Mouse (Mus musculus) CH12.LX (cell line): ENCODE results near the gene Zfp512. TPM values are rescaled to one million over a fixed set of nuclear protein-coding genes. Genes with fewer than 3 reads are reported as not detected.

Source experiments
- DNase-seq: peaks from one replicate; pipeline ENCODE4 v3.0.0-alpha.2; 2013; ENCODE audit errors: extremely low read depth
- H3K27ac ChIP-seq: 2 replicates; pipeline ENCODE4 v1.5.1; 2012; ENCODE audit warnings: low read depth, mild to moderate bottlenecking, control low read depth, moderate library complexity; ENCODE audit not compliant: insufficient read depth
- H3K27me3 ChIP-seq: replicated peaks from 2 replicates; pipeline ENCODE3; 2012; ENCODE audit warnings: inconsistent platforms
- H3K36me3 ChIP-seq, 2 experiments: replicated peaks in 1 of 2; 2 replicates each; pipeline versions ENCODE3 to v1.6.1; 2012; ENCODE audit warnings: inconsistent platforms in 1 of 2, low read length in 1 of 2, mild to moderate bottlenecking in 1 of 2, mixed read lengths in 1 of 2, moderate library complexity in 1 of 2; ENCODE audit not compliant: control insufficient read depth in 1 of 2, insufficient read depth in 1 of 2
- H3K4me1 ChIP-seq, 2 experiments: 2 replicates each; pipeline ENCODE4 v1.6.1; 2012; ENCODE audit warnings: inconsistent platforms in 1 of 2, moderate library complexity in 1 of 2; ENCODE audit not compliant: insufficient read depth in 2 of 2, control insufficient read depth in 1 of 2
- H3K4me2 ChIP-seq: 2 replicates; pipeline ENCODE4 v1.6.1; 2012; ENCODE audit warnings: low read depth, mild to moderate bottlenecking, control low read depth; ENCODE audit not compliant: poor library complexity, insufficient read depth, severe bottlenecking
- H3K4me3 ChIP-seq, 3 experiments: fragments of 150-350 bp in 1 of 3; sonication (generic) in 1 of 3; replicated peaks in 1 of 3; 2 replicates each; pipeline versions ENCODE3 to v1.5.1; 2011 to 2012; ENCODE audit warnings: low read depth in 2 of 3, low read length in 2 of 3, mild to moderate bottlenecking in 2 of 3, moderate library complexity in 2 of 3, control low read depth in 1 of 3, improper control_type of control experiment in 1 of 3, inconsistent platforms in 1 of 3, mixed read lengths in 1 of 3; ENCODE audit not compliant: poor library complexity in 1 of 3
- H3K79me2 ChIP-seq: replicated peaks from 2 replicates; pipeline ENCODE4 v1.6.1; 2012; ENCODE audit warnings: mild to moderate bottlenecking, moderate library complexity; ENCODE audit not compliant: control insufficient read depth, poor library complexity, insufficient read depth, severe bottlenecking; ENCODE audit errors: extremely low read depth
- H3K9ac ChIP-seq: 2 replicates; pipeline ENCODE4 v1.6.1; 2012; ENCODE audit warnings: low read depth, mild to moderate bottlenecking, control low read depth, moderate library complexity; ENCODE audit not compliant: insufficient read depth
- H3K9me3 ChIP-seq: replicated peaks from 2 replicates; pipeline ENCODE3; 2012; ENCODE audit warnings: low read length, inconsistent platforms, mixed read lengths
- CHD1 ChIP-seq: IDR thresholded peaks from 2 replicates; pipeline ENCODE4 v1.6.1; 2012; ENCODE audit warnings: low read depth, low read length, improper control_type of control experiment, inconsistent platforms
- CHD2 ChIP-seq: IDR thresholded peaks from 2 replicates; pipeline ENCODE4 v1.6.1; 2011; ENCODE audit warnings: low read length, improper control_type of control experiment
- CTCF ChIP-seq, 2 experiments: IDR thresholded peaks in 1 of 2; conservative IDR thresholded peaks in 1 of 2; 2 replicates each; pipeline ENCODE4 v1.5.1; 2011 to 2012; ENCODE audit warnings: low read depth in 2 of 2, low read length in 2 of 2, improper control_type of control experiment in 1 of 2, inconsistent platforms in 1 of 2, mild to moderate bottlenecking in 1 of 2, moderate library complexity in 1 of 2
- GABPA ChIP-seq: IDR thresholded peaks from 2 replicates; pipeline ENCODE4 v1.6.1; 2012; ENCODE audit warnings: low read depth, low read length, improper control_type of control experiment, inconsistent platforms; ENCODE audit not compliant: insufficient replicate concordance
- HCFC1 ChIP-seq: IDR thresholded peaks from 2 replicates; pipeline ENCODE4 v1.6.1; 2012; ENCODE audit warnings: low read depth, mild to moderate bottlenecking, inconsistent platforms, low read length, improper control_type of control experiment
- IRF4 ChIP-seq: IDR thresholded peaks from 2 replicates; pipeline ENCODE4 v1.6.1; 2014; ENCODE audit warnings: low read depth, mild to moderate bottlenecking, inconsistent platforms, low read length, improper control_type of control experiment
- MAFK ChIP-seq: IDR thresholded peaks from 2 replicates; pipeline ENCODE4 v1.6.1; 2011; ENCODE audit warnings: low read length, improper control_type of control experiment; ENCODE audit not compliant: insufficient replicate concordance
- MAX ChIP-seq: IDR thresholded peaks from 2 replicates; pipeline ENCODE4 v1.6.1; 2011; ENCODE audit warnings: low read length, improper control_type of control experiment
- MAZ ChIP-seq: IDR thresholded peaks from 2 replicates; pipeline ENCODE4 v1.6.1; 2012; ENCODE audit warnings: low read depth, mild to moderate bottlenecking, inconsistent platforms, low read length, improper control_type of control experiment, moderate library complexity
- MXI1 ChIP-seq: IDR thresholded peaks from 2 replicates; pipeline ENCODE4 v1.6.1; 2011; ENCODE audit warnings: mild to moderate bottlenecking, low read depth, low read length, improper control_type of control experiment
- MYC ChIP-seq: IDR thresholded peaks from 2 replicates; pipeline ENCODE4 v1.6.1; 2011; ENCODE audit warnings: low read depth, mild to moderate bottlenecking, improper control_type of control experiment, low read length
- PAX5 ChIP-seq: IDR thresholded peaks from 2 replicates; pipeline ENCODE4 v1.6.1; 2012; ENCODE audit warnings: low read length, inconsistent platforms, mixed read lengths
- POLR2A ChIP-seq: IDR thresholded peaks from 2 replicates; pipeline ENCODE4 v1.6.1; 2011; ENCODE audit warnings: low read depth, mild to moderate bottlenecking, improper control_type of control experiment, low read length
- POLR2AphosphoS2 ChIP-seq: IDR thresholded peaks from 2 replicates; pipeline ENCODE4 v1.6.1; 2011; ENCODE audit warnings: low read depth, low read length, improper control_type of control experiment
- RAD21 ChIP-seq: IDR thresholded peaks from 2 replicates; pipeline ENCODE4 v1.6.1; 2011; ENCODE audit warnings: low read depth, mild to moderate bottlenecking, low read length, improper control_type of control experiment, moderate library complexity
- SMC3 ChIP-seq: IDR thresholded peaks from 2 replicates; pipeline ENCODE4 v1.6.1; 2011; ENCODE audit warnings: low read depth, low read length, improper control_type of control experiment
- TCF12 ChIP-seq: IDR thresholded peaks from 2 replicates; pipeline ENCODE4 v1.6.1; 2014; ENCODE audit warnings: low read depth, mild to moderate bottlenecking, inconsistent platforms, low read length, improper control_type of control experiment
- USF1 ChIP-seq: IDR thresholded peaks from 2 replicates; pipeline ENCODE4 v1.6.1; 2014; ENCODE audit warnings: low read depth, mild to moderate bottlenecking, inconsistent platforms, low read length, improper control_type of control experiment
- USF2 ChIP-seq: conservative IDR thresholded peaks from 2 replicates; pipeline ENCODE4 v1.6.1; 2011; ENCODE audit warnings: low read depth, low read length, improper control_type of control experiment
- ZMIZ1 ChIP-seq: IDR thresholded peaks from 2 replicates; pipeline ENCODE4 v1.6.1; 2012; ENCODE audit warnings: low read depth, mild to moderate bottlenecking, inconsistent platforms, low read length, improper control_type of control experiment
- dilution Hi-C: fragments of 300-500 bp; cut with MboI; formaldehyde crosslinking; loops from 2 replicates; pipeline ENCODE4 v1.14.3; 2020; ENCODE audit warnings: low sequenced_read_pairs; ENCODE audit not compliant: extremely low pct_unique_long_range_greater_than_20kb, extremely low pct_ligation_motif_present
- in situ Hi-C: fragments of 300-500 bp; cut with MboI; formaldehyde crosslinking; loops from 3 replicates; pipeline ENCODE4 v1.14.3; 2019; ENCODE audit warnings: low sequenced_read_pairs, low pct_ligation_motif_present, low pct_unique_long_range_greater_than_20kb, mixed read lengths
- polyA plus RNA-seq: library from polyadenylated mRNA; unstranded; fragments of >175 nt; gene quantifications from 2 replicates; pipeline ENCODE4 v1.2.1, GENCODE M21; 2012; ENCODE audit warnings: low read depth; ENCODE audit not compliant: insufficient read length
- total RNA-seq, 2 experiments: library from RNA; depleted of rRNA; stranded (reverse); fragments of 300-350 nt in 1 of 2; fragments of >200 nt in 1 of 2; gene quantifications; 2 replicates each; pipeline ENCODE4 v1.2.3; 2012 to 2014

Zfp512 gene
- total and polyA plus RNA-seq, 3 experiments, result 16.5 to 17.2 (median 16.5) TPM

GRCm38 (mm10) chr5:31470334-31470733, 18.1 kb downstream of the Zfp512 start:
- Histone ChIP-seq H3K4me2 (no peak overlapping the region), H3K9me3 (peaks cover 8% of the 10 kb centered on the region), H3K4me1 (peaks cover 0 to 6% of the 10 kb centered on the region in 2 experiments; a peak in 1 of 4 replicates)
- in situ Hi-C loops, result no loop called here
- TF ChIP-seq SMC3, result peak; percentile 55
- TF ChIP-seq USF1, result no peak
- peak; percentile 27 for TF ChIP-seq RAD21
- no peak for TF ChIP-seq MYC
- TF ChIP-seq CTCF (conservative IDR thresholded peaks at IDR 0.05 in 1 of 2, IDR thresholded peaks at IDR 0.05 in 1 of 2; ENCODE audit: low read depth in 2 of 2, low read length in 2 of 2), result peak; percentile 59 to 64
- TF ChIP-seq, all 38 proteins: peak for 3
- Histone ChIP-seq H3K27ac (no peak overlapping the region), H3K79me2 (no peaks in the 10 kb centered on the region), H3K27me3 (no peaks in the 10 kb centered on the region), H3K36me3 (peaks cover 68 to 90% of the 10 kb centered on the region in 2 experiments), H3K4me3 (no peak overlapping the region), H3K9ac (no peak overlapping the region)
- DNase-seq, result peak; percentile 57
- dilution Hi-C loops, result no loop called here

- Histone ChIP-seq H3K9ac (no peak overlapping the region), H3K79me2 (no peaks in the 10 kb centered on the region), H3K4me1 (no peaks in the 10 kb centered on the region)
- TF ChIP-seq MYC (no peak), CHD2 (no peak), IRF4 (no peak), USF1 (no peak), MAZ (no peak), PAX5 (no peak), SMC3 (no peak), MAFK (no peak), POLR2A (no peak), POLR2AphosphoS2 (no peak), USF2 (no peak), HCFC1 (no peak)
- TF ChIP-seq, all 38 proteins: peak for 0
- Histone ChIP-seq H3K27ac (no peak overlapping the region), H3K27me3 (no peaks in the 10 kb centered on the region), H3K4me2 (no peak overlapping the region), H3K36me3 (peaks cover 42 to 79% of the 10 kb centered on the region in 2 experiments), H3K4me3 (no peak overlapping the region), H3K9me3 (no peaks in the 10 kb centered on the region)
- in situ Hi-C loops (no loop called here), dilution Hi-C loops (no loop called here)
- DNase-seq, result no peak
Measured at GRCm38 (mm10) chr5:31480536-31480935, 28.3 kb downstream of the Zfp512 start.

DNA sequence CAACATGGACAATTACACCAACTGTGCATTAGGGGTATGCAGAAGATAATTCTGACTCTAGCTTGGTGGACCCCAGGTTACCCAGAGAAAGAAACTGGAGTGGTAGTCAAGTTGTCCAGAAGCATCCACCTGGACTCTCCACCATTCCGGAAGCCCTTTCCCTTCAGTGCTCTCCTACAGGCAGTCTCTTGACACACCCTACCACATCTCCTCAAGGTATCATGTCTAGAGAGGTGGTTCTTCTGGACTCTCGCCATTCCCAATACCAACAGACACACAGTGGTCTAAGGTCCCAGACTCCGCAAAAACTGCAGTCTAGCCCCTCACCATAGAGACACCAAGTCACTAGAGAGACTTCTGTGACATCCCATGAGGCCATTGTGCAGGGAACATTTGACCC, 33.2 kb downstream of the Zfp512 start, which contains the start of gene 4930548H24Rik:
TSS of gene 4930548H24Rik (plus strand) at position 301 of the 400 bp plus-strand sequence.
- Histone ChIP-seq H3K4me1 (peaks cover 0 to 2% of the 10 kb centered on the region in 2 experiments; a peak in 1 of 4 replicates), H3K36me3 (peaks cover 11 to 31% of the 10 kb centered on the region in 2 experiments), H3K27me3 (no peaks in the 10 kb centered on the region), H3K27ac (no peak within 1 kb of the TSS), H3K79me2 (no peaks in the 10 kb centered on the region), H3K9ac (no peak within 1 kb of the TSS), H3K4me3 (no peak within 1 kb of the TSS), H3K9me3 (no peaks in the 10 kb centered on the region), H3K4me2 (no peak within 1 kb of the TSS)
- no peak for TF ChIP-seq GABPA
- no peak for TF ChIP-seq MAX
- no peak for TF ChIP-seq RAD21
- no peak for TF ChIP-seq ZMIZ1
- TF ChIP-seq TCF12, result no peak
- no peak for TF ChIP-seq CHD1
- no peak for TF ChIP-seq MXI1
- dilution Hi-C loops (no loop called here), in situ Hi-C loops (no loop called here)
- DNase-seq, result no peak
